Mouse (Mus musculus) adrenal gland, adult 2 months (tissue): ENCODE data around the gene Slc9a9. TPM values are rescaled to one million over a fixed set of nuclear protein-coding genes. Genes with fewer than 3 reads are reported as not detected.
"Not testable (repeated sequence)": the region's sequence is repeated elsewhere in the genome, so short reads cannot be mapped to it uniquely, and the experiment has no call there.

ENCODE experiments used
- DNase-seq: peaks from one replicate; pipeline ENCODE4 v3.0.0; 2021
- long read RNA-seq: library from polyadenylated mRNA; stranded (forward); transcript quantifications from one replicate; pipeline ENCODE4 v2.0.0, GENCODE M21; 2021
- polyA plus RNA-seq: library from polyadenylated mRNA; depleted of rRNA; stranded (reverse); fragments of >200 nt; gene quantifications from 2 replicates; pipeline ENCODE4 v1.2.3, GENCODE M21; 2012; rRNA removed
- total RNA-seq, 2 experiments: library from RNA; stranded (reverse); gene quantifications; 2 replicates each; pipeline ENCODE4 v1.2.3; 2021

The Slc9a9 gene
- total RNA-seq, result 1 to 10 TPM; 2.4 to 3.0 TPM
- polyA plus RNA-seq, result 0.65 and 0.83 TPM in 2 replicates
- long read RNA-seq, result 0 reads

- DNase-seq, result peak; percentile 29
These were observed at the start of gene Slc9a9 for GRCm38 (mm10) chr9:94669791-94670577. Slc9a9 (plus strand) TSS chr9:94669909.

GRCm38 (mm10) chr9:94620342-94620741, 49.4 kb upstream of the Slc9a9 start:
- no peak for DNase-seq

- no peak for DNase-seq
These were observed 48.9 kb upstream of the Slc9a9 start for GRCm38 (mm10) chr9:94620846-94621245.

GRCm38 (mm10) chr9:94621902-94622301, 47.8 kb upstream of the Slc9a9 start:
- DNase-seq, result no peak

- no peak for DNase-seq
These were observed 43.0 kb upstream of the Slc9a9 start for GRCm38 (mm10) chr9:94626737-94627136.

GRCm38 (mm10) chr9:94628948-94629347, 40.8 kb upstream of the Slc9a9 start:
- no peak for DNase-seq

- DNase-seq, result not testable (repeated sequence)
These were observed 35.4 kb upstream of the Slc9a9 start for GRCm38 (mm10) chr9:94634275-94634674.

- DNase-seq, result no peak
These were observed 24.1 kb upstream of the Slc9a9 start for GRCm38 (mm10) chr9:94645631-94646030.

- no peak for DNase-seq
These were observed 22.3 kb upstream of the Slc9a9 start for GRCm38 (mm10) chr9:94647425-94647824.

GRCm38 (mm10) chr9:94649991-94650390, 19.7 kb upstream of the Slc9a9 start:
- no peak for DNase-seq

GRCm38 (mm10) chr9:94653198-94653597, 16.5 kb upstream of the Slc9a9 start:
- no peak for DNase-seq

- no peak for DNase-seq
These were observed 15.9 kb upstream of the Slc9a9 start for GRCm38 (mm10) chr9:94653827-94654226.

GRCm38 (mm10) chr9:94656265-94656664, 13.4 kb upstream of the Slc9a9 start:
- no peak for DNase-seq

- no peak for DNase-seq
These were observed 10.1 kb upstream of the Slc9a9 start for GRCm38 (mm10) chr9:94659401-94660152.

GRCm38 (mm10) chr9:94661768-94662167, 7.9 kb upstream of the Slc9a9 start:
- DNase-seq, result no peak

GRCm38 (mm10) chr9:94665248-94665647, 4.5 kb upstream of the Slc9a9 start:
- no peak for DNase-seq

GRCm38 (mm10) chr9:94668589-94668988, 1.1 kb upstream of the Slc9a9 start:
- peak; percentile 32 for DNase-seq

GRCm38 (mm10) chr9:94670704-94671103, 995 bp downstream of the Slc9a9 start:
- DNase-seq, result no peak

GRCm38 (mm10) chr9:94674704-94675103, 5.0 kb downstream of the Slc9a9 start:
- DNase-seq, result no peak

- no peak for DNase-seq
These were observed 8.4 kb downstream of the Slc9a9 start for GRCm38 (mm10) chr9:94678021-94678655.

- DNase-seq, result no peak
These were observed 10.9 kb downstream of the Slc9a9 start for GRCm38 (mm10) chr9:94680468-94681094.

- no peak for DNase-seq
These were observed 11.4 kb downstream of the Slc9a9 start for GRCm38 (mm10) chr9:94681095-94681487.
